Mouse (Mus musculus) embryo, embryonic 10.5 days (tissue): ENCODE measurements around the gene Napepld.
"Not testable (repeated sequence)": the region's sequence is repeated elsewhere in the genome, so short reads cannot be mapped to it uniquely, and the experiment has no call there.

Experiments used
- DNase-seq: peaks from one replicate; pipeline ENCODE4 v3.0.0-alpha.2; 2015; ENCODE audit warnings: low spot score

Napepld gene

DNA sequence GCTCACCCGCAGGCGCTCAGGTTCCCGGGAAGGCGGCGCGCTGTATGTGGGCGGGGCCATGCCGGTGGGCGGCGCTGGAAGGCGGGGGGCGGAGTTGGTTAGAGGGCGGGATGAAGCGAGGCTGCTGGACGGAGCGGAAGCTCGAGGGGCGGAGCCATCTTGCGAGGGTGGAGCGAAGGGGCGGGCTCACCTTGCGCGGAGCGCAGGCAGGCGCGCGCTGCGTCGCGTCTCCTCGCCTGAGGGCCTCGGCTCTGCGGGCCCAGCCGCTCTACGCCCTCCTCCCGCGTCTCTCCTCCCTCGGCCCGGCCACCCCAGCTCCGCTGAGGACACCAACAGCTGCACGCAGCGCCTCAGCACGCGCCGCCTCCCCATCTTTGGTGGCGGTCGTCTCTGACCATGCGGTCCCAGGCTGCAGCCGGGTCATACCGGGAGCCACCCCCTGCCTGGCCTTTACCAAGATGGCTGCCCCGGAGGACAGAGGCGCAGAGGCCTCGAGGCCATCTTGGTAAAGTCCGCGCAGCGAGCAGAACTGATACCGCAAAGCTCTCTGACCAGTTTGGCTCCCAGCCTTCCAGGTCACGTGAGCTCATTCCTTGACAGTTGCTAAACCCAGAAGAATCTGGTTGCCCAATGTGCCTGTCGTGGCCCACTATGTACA, at the start of gene Napepld:
Napepld (minus strand) TSS at position 46 of the 658 bp plus-strand sequence.
- DNase-seq: peak; percentile 97

DNA sequence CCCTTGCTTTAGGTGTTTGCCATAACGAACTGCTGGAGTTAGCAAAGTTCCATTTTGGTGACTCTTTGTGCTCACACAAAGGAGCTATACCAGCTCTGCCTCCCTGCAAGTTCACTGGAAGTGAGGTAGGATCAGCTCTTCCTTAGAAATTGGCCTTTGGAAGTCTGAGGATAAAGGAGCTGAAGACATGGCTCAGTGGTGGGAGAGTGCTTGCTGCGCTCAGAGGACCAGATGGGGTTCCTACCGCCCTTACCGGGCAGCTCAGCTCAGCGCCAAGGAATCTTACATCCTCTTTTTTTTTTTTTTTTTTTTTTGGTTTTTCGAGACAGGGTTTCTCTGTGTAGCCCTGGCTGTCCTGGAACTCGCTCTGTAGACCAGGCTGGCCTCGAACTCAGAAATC, 44.8 kb upstream of the Napepld start:
- no peak for DNase-seq

DNA sequence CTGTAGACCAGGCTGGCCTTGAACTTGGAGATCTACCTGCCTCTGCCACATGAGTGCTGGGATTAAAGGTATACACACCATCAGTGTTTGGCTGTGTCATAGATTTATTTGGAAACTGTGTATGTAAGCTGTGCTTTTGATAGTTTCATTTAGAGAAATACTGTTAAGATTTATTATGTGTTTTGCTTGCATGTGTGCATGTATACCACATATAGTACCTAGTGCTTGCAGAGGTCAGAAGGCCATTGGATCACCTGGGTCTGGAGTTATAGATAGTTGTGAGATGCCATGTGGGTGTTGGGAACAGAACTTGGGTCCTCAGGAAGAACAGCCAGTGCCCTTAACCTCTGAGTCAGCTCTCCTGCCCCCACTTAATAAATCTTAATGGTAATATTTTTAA, 43.5 kb upstream of the Napepld start:
- DNase-seq: no peak

DNA sequence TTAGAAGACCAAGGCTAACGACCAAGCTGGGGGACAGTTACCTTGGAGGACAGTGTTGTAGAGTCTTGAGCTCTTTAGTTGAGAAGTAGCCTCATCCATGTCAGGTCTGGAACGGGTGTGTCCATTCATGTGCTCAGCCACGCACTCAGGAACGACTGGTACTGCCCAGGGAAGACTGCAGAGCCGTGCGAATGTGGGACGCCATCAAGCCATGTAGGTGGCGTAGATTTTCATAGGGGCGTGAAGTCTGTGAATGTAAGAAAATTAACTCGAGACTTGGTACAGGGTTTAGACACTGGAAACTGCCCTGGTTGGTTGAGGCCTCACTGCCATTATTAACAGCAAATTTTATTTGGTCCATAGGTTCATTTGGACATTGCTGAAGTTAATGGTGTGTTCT, 42.4 kb upstream of the Napepld start:
- no peak for DNase-seq

DNA sequence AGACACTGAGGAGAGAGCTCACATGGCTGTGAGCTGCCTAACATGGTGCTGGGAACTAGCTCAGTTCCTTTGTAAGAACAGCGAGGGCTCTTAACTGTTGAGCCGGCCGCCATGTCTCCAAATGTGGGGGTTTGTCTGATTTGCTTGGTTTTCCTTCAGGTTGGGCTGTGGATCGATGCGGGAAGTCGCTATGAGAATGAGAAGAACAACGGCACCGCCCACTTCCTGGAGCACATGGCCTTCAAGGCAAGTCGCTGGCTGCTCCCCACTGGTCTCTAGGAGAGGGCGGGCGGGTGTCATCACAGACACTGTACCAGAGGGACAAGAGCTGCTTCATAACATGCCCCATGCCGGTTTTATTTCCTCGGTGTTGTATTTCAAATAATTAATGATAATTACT, 38.7 kb upstream of the Napepld start:
- no peak for DNase-seq

DNA sequence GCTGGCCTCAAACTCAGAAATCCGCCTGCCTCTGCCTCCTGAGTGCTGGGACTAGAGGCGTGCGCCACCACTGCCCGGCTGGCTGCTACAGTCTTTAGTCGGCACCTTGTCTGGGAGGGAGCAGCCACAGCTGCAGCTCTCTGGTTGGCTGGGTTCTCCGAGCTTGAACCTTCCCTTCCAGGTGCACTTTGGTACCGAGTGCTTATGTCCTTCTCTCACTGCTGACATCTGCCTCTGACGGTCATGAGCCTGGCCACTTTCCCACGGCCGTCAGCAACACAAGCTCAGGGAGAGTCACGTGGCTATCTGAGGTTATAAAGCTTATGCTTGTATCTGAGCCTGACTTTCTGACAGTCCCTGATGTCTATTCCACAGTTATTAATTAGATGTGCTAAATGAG, 37.9 kb upstream of the Napepld start:
- DNase-seq: no peak

DNA sequence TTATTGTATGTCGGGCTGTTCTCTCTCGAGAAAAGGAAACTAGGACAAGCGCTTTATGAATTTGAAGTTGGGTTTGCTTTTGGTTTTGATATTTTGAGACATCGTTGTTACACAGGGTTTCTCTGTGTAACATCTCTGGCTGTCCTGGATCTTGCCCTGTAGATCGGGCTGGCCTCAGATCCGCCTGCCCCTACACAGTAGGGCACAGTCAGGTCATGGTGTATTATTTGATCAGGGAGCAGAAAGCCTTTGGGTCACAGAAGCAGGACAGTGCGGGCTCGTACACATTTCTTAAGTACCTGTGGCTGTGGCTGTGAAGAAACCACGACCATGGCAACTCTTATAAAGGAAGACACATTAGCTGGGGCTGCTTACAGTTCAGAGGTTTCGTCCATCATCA, 36.4 kb upstream of the Napepld start:
- DNase-seq: peak; percentile 15

DNA sequence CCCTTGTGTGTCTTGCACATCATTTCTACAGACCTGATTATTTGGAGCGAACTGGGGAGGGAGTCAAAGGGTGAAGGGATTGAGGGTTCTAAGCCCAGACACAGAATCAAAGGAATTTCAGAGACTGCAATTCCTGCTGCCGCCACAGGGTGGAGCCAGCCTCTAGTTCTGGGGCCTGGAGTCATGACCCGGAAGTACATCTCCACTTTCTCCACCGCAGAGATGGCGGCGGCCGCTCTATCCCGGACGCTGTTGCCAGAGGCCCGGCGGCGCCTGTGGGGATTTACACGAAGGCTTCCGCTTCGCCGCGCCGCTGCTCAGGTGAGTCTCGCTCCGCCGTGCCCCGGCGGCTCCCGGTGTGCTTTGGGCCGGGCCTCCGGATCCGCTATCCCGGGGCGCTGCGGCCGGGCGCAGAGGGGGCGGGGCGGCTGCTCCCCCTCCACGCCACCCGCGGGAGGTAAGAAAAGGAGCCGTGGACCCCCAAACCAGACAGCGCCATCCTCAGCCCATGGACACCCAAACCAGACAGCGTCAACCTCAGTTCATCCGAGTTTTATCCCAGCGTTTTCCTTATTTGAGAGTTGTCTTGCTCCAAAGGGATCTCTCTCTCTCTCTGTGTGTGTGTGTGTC, 35.9 kb upstream of the Napepld start, which contains the start of gene Pmpcb:
Pmpcb (plus strand) TSS at position 186 of the 630 bp plus-strand sequence.
- DNase-seq: peak; percentile 95

DNA sequence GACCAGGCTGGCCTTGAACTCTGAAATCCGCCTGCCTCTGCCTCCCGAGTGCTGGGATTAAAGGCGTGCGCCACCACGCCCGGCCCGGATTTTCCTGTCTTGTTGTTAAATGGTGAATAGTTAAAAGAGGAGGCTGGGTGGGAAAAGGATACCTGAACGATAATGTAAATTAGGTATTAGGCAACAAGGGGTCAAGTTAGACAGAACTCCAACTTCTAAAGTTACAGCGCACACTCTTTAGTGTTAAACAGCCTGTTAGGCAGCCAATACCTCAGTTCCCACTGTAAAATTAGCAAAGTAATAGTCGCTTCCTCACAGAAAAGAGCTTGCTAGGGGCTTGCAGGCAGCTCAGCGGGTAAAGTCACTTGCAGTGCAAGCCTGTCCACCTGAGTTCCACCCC, 34.9 kb upstream of the Napepld start:
- no peak for DNase-seq

DNA sequence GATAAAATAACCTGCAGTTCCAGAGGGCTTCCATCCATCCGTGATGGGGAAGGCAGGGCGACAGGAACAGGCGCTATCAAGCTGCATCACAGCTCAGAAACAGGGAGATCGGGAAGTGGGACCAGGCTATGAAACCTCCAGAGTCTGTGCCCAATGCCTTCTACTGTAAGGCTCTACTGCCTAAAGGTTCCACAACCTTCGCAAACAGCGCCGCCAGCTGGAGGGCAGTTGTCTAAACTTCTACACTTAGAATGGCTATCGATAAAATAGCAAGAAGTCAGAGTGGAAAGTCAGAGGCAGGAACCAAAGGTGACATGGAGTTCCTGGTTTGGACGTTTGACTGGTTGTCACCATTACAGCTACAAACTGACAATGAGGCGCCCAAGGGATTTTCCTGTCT, 34.4 kb upstream of the Napepld start:
- peak; percentile 77 for DNase-seq

DNA sequence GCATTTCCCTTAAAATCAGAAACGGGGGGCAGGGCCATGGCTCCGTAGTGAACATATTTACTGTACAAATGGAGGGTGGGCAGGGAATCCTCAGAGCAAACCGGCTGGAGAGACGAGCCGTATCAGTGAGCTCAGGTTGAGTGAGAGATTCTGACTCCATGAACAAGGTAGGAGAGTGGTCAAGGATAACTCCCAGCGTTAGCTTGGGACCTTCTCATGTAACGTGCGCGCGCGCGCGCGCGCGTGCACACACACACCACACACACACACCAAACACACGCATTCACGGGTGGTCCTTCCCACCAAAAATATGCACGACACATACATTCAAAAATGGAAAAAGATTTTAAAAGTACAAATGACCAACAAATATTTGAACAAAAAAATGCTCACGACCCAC, 33.9 kb upstream of the Napepld start:
- DNase-seq: peak; percentile 17

DNA sequence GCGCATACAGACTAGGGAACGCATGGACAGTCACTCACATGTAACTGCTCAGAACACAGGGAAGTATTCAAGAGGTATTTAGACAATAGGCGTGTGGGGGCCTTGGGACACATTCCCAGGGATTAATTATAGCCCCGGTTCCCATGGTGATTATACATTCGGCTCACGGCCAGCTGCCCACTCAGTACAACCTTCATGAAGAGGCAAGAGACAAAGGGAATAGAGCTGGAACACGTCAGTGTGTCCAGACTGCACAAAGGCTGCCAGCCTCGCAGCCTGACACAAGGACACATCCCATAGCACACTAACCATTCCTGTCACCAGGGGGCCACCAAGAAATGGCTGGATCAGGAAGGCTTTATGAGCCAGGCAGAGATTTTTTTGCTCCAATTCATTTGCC, 31.7 kb upstream of the Napepld start:
- DNase-seq: peak; percentile 87

DNA sequence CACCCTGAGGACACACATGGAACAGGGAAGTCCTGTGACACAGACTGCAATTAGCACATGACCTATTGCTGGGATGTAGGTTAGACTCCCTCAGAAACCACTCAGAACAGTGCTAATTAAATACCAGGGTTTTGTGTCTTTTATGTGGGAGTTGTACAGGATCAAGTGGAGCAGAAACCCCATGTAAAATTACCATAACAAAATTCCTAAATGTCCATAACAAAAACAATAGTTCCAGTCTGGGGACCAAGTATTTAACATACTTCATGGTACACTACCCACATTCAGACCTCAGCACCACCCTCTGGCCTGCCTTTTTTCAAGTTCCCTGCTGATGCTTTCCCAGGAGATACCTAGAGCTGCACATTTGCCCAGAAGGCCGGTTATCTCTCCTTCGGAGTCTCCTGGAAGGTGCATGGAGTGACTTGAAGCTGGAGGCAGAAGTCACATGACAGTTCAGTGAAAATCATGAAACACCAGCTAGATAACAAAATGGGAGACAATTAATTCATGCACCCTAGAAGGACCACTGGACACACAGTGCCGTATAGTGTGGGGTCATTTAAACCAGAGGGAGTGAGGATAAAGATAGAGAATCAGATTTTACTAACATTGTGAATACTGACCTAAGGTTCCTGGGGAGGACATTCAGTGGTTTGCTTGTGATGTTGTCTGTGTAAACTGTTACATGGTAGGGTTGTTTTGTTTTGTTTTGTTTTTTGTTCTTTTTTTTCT, 31.1 kb upstream of the Napepld start:
- peak; percentile 39 for DNase-seq

DNA sequence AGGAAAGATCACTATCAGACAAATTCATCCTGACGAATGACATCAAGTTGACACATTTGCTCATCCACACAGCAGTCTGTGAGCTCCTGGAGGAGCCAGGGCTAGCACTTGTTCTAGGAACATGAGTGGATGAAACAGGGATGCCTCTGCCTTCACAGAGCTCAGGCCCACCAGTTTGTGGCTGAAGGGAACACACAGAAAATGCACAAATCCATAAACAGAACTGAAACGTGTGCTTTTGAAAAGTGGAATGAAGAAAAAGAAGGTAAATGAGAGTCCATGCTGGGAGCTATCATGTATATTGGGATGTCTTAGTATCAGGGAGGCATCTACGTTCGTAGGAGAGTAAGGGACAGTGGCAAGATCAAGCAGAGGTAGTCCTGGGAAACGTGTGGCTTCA, 27.9 kb upstream of the Napepld start:
- DNase-seq: no peak

DNA sequence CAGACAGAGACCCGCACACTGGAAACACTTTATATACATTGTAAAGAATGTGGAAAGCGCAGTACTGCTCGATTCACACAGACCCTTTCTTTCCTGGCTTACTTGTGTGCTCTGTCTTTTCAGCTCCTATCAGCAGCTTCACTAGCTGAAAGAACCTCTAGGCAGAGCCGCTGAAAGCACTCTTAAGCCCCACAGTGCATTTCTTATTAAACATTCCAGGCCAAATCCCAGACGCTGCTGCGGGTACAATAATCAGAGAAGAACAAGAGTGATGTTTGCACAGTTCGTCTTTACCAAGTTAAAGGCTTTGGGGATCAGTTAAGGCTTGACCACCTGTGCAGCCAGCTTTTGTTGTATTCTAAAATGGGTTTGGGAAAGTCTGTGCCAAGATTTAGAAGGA, 23.7 kb upstream of the Napepld start:
- peak; percentile 59 for DNase-seq

DNA sequence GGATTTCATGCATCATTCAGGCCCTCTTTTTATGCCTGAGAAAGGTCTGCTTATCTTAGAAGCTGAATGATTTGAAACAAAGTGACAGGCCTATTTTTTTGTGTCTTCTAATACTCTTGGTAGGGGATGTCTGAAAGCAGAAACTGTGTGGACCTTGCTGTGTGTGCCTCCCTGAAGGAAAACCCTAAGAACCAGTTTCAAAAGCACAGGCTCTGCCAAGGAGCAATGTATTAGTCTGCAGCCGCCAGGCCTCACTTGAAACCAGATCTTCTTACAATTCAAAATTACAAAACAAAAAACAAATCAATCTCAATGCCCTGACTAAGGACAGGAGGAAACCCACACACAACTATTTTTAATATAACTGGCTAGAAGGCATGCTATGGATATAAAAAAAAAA, 23.2 kb upstream of the Napepld start:
- DNase-seq: no peak

DNA sequence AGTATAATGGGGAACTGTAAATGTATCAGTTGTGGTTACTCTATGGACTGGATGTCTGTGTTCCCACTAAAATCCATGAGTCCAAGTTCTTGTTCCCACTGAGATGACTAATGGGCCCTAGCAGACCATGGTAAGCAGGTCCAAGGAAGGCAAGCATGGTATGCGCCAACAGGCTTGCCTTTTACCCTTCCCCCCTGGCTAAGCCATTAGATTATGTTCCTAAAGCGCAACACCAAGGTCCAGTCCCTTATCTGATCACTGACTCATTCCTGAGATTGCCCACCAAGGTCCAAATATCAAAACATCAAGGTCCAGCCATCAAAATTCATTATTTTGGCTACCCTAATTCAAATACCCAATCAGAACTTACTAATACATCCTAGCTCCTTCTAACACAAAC, 18.0 kb upstream of the Napepld start:
- no peak for DNase-seq

DNA sequence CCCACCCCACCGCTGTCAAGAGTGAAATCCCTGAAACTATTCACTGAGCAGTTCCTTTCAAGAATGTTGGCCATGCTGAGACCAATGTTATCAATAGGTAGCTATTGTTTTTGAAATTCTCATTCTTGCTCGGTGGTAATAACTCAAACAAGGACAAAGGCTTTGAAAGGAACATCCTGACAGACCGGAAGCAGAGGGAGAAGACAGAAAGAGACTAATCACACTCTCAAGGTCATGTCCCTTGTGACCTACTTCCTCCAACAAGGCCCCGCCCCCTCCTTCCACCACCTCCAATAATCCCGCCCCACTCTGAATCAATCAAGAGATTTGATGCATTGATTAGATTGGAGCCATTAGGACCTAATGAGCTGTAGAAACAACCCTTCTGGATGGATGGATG, 17.4 kb upstream of the Napepld start:
- no peak for DNase-seq

DNA sequence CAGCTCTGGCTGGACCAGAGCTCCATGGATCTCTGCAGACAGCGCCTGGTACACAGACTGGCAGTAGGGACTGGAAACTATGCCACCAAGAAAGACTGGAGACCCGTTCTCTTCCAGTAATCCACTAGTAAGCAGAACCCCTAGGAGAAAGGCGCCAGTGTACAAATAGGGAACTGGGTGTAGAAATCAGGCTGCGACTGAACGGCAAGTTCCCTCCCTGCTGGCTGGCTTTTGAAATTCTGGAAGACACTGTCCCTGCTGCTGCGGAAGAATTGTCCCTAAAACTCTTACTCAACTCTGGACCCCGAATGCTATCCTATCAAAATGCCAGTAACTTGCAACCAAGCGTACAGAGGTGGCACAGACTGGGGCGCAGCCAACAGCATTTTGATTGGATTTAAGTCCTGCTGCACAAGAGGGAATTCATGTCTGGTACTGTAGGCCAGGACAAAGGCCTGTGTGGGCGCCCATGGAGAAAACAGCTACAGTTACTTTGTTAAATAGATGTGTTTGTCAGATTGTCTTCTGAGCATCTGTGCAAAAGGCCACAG, 16.0 kb upstream of the Napepld start:
- no peak for DNase-seq

DNA sequence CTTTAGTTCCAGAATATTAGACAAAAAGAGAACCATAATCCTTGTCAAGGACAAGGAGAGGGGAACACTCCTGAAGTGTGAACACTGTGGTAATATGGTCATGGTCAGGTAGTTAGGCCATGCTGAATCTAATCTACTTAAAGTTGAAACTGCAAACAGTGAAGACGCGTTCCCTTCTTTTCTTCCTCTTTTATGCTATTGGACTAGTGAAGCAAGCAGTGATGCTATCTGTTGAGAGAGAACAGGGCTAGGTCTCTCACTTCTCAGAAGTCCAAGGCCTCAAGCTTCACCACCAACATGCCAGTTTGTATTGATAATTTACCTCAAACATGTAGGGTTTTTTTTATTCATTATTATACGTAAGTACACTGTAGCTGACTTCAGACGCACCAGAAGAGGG, 13.3 kb upstream of the Napepld start:
- DNase-seq: no peak

DNA sequence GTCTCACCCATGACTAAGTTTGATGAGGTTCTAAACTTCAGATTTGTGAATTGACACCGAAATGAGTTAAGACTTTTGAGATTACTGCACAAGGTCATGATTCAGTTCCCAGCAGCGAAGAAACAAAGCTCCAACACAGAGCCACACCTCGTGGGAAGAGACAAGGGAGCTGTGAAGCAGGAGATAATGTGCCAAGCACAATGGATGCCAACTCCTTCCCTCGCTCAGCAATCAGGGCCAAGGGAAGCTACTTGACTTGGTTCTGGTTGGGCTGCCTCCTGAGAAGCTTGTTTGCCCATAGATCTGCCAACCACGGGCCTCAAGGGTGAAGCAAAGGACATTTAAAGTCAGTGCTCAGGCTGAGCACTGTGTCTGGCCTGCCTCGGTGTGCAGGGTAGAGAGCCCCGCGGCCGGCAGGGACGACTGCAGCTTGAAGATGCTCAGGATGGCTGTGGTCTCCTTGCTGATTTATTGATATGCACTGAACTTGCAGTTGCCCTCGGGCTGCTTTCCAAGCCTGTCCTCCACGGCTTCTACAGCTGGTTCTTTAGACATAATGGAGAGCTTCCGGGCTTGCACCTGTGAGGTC, 11.0 kb upstream of the Napepld start:
- no peak for DNase-seq

DNA sequence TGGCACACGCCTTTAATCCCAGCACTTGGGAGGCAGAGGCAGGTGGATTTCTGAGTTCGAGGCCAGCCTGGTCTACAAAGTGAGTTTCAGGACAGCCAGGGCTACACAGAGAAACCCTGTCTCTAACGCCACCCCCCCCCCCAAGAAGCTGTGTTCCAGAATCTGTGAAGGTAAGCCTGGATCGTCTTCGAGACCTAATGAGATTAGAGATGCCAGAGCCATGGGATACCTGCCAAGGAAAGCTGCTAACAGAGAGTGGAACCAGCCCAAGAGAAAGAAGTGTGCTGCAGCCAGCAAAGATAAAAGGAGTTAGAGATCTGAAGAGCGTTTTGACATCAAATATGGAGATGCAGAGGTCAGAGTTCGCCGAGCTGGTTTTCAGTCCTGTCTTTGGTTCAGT, 6.8 kb upstream of the Napepld start:
- not testable (repeated sequence) for DNase-seq

DNA sequence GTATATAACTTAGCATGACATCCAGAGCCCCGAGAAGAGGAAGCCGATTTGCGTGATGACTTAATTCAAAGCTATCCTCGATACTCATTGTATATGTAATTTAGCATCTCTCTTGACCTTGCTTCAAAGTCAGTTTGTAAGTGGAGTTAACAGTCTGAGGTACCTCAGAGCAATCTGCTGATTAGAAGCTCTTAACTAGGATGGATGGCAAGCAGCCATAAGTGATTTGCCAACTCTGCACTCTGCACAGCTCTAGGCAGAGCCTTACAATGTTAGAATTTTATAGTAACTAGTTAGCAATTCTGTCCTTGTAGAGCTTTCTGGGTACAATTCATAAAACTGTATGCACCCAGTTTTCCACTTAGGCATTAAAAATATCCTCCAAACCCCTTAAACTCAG, 5.3 kb upstream of the Napepld start:
- no peak for DNase-seq
